Mouse (Mus musculus) brain, embryonic 14.5 days (tissue): ENCODE results near the gene Zfand5.

ENCODE experiments used
- CTCF ChIP-seq: fragments of 200-500 bp; IDR thresholded peaks from 2 replicates; pipeline ENCODE4 v1.5.1; 2012; ENCODE audit warnings: inconsistent platforms, mild to moderate bottlenecking, moderate library complexity, borderline replicate concordance; ENCODE audit not compliant: insufficient read depth, insufficient read length; ENCODE audit errors: extremely low read depth
- POLR2A ChIP-seq: fragments of 200-500 bp; IDR thresholded peaks from 2 replicates; pipeline ENCODE4 v1.6.1; 2012; ENCODE audit warnings: mild to moderate bottlenecking, inconsistent platforms, borderline replicate concordance; ENCODE audit not compliant: poor library complexity, insufficient read depth, insufficient read length, severe bottlenecking; ENCODE audit errors: extremely low read depth

- TF ChIP-seq CTCF (no peak), POLR2A (no peak)
Observed at GRCm38 (mm10) chr19:21325333-21325732, 53.3 kb downstream of the Zfand5 start.
